Mouse (Mus musculus) midbrain, embryonic 11.5 days (tissue): Measurements from ENCODE around the gene Cpn2. TPM values are rescaled to one million over a fixed set of nuclear protein-coding genes. Genes with fewer than 3 reads are reported as not detected.

ENCODE experiments used
- ATAC-seq: fragments of 200-750 bp; cut with Nextera tagmentation; 2 replicates; pipeline ENCODE4 v1.8.0; 2017; ENCODE audit warnings: moderate TSS enrichment, moderate library complexity; ENCODE audit not compliant: low FRiP score
- DNase-seq: peaks from one replicate; pipeline ENCODE4 v3.0.0; 2015; ENCODE audit warnings: low spot score; ENCODE audit errors: missing footprints
- H3K27ac ChIP-seq: fragments of 300-500 bp; sonication (generic); 2 replicates; pipeline ENCODE4 v1.5.1; 2014; ENCODE audit warnings: low read depth, low read length
- H3K27me3 ChIP-seq: fragments of 300-500 bp; sonication (generic); 2 replicates; pipeline ENCODE4 v1.6.1; 2014; ENCODE audit warnings: mild to moderate bottlenecking, low read length, moderate library complexity, mixed read lengths; ENCODE audit not compliant: control insufficient read depth, insufficient read depth
- H3K36me3 ChIP-seq: fragments of 300-500 bp; sonication (generic); 2 replicates; pipeline ENCODE4 v1.6.1; 2014; ENCODE audit warnings: mild to moderate bottlenecking, low read length, moderate library complexity, mixed read lengths; ENCODE audit not compliant: control insufficient read depth, insufficient read depth
- H3K4me1 ChIP-seq: fragments of 300-500 bp; sonication (generic); 2 replicates; pipeline ENCODE4 v1.6.1; 2014; ENCODE audit warnings: low read length; ENCODE audit not compliant: control insufficient read depth, insufficient read depth
- H3K4me2 ChIP-seq: fragments of 300-500 bp; sonication (generic); 2 replicates; pipeline ENCODE4 v1.6.1; 2014; ENCODE audit warnings: mild to moderate bottlenecking, moderate library complexity
- H3K4me3 ChIP-seq: fragments of 300-500 bp; sonication (generic); 2 replicates; pipeline ENCODE4 v1.5.1; 2014; ENCODE audit warnings: low read depth, low read length
- H3K9ac ChIP-seq: fragments of 300-500 bp; sonication (generic); 2 replicates; pipeline ENCODE4 v1.6.1; 2014; ENCODE audit warnings: low read length
- H3K9me3 ChIP-seq: fragments of 300-500 bp; sonication (generic); 2 replicates; pipeline ENCODE4 v1.6.1; 2016; ENCODE audit warnings: low read length; ENCODE audit not compliant: control insufficient read depth
- WGBS: fragments of 180-500 bp; shearing (Covaris S2); extraction: QIAGEN DNeasy Blood & Tissue Kit; methylation state at CpG from one replicate; pipeline ENCODE4 v1.1.7; 2014; 5-methylcytosine and 5-hydroxymethylcytosine counted together
- polyA plus RNA-seq: library from polyadenylated mRNA; unstranded; fragments of >200 nt; fragmentation: Nextera tagmentation; extraction: Ambion mirVana; gene quantifications from 2 replicates; pipeline ENCODE4 v1.2.1, GENCODE M21; 2014

The Cpn2 gene
- polyA plus RNA-seq, 1 experiment from 2014 or later = not detected

DNA sequence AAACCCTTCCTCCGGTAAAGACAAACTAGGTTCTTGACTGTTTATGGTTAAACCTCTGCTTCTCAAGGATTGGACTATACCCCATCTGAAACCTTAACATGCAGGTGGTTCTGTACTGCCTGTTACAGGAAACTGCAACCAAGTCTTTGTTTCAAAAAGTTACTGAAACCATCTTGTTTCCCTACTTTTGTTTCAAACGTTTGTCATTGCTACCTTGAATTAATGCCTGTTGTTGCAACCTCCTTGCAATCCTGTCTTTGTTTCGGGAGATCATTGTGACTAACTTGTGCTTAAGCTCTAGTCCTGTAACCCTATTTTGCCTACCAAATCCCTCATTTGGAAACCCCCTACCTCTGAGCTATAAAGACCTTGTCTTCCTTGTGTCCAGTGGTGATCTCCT is 55.3 kb downstream of the Cpn2 start:
- Histone ChIP-seq H3K4me3 (no peak overlapping the region), H3K27ac (no peak overlapping the region), H3K27me3 (peaks cover 57% of the 10 kb centered on the region), H3K36me3 (no peaks in the 10 kb centered on the region), H3K9me3 (peaks cover 3% of the 10 kb centered on the region), H3K9ac (no peak overlapping the region), H3K4me2 (no peak overlapping the region), H3K4me1 (peaks cover 7% of the 10 kb centered on the region)
- DNase-seq (no peak), ATAC-seq (no peak)
- 41% methylated on average over 3 of the region's 3 CpGs for WGBS

- Histone ChIP-seq H3K4me3 (no peak overlapping the region), H3K36me3 (no peaks in the 10 kb centered on the region), H3K9ac (no peak overlapping the region), H3K9me3 (peaks cover 3% of the 10 kb centered on the region), H3K4me1 (peaks cover 27% of the 10 kb centered on the region), H3K27me3 (peaks cover 47% of the 10 kb centered on the region), H3K4me2 (no peak overlapping the region), H3K27ac (no peak overlapping the region)
- WGBS = 90% methylated on average over 1 of the region's 1 CpGs
- no peak for ATAC-seq
- DNase-seq = no peak
Observed at GRCm38 (mm10) chr16:30209264-30209663, 58.0 kb downstream of the Cpn2 start.

DNA sequence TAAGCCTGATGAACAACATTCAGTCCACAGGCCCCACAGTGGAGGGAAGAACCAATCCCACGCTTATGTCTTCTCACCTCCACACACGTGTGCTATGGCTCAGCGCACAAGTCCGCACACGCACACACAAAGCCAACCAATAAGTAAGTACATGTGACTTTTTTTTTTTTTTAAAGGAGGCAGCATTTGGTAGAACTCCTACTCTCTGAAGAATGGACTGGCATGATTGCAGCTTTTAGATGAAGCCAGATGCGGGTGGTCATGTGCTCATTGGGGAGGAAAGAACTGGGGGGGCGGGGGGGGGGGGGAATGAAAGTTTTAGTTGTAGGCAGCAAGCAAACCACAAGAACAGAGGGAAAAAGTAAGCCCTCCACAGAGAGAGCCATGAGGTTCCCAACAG is 59.3 kb downstream of the Cpn2 start:
- peaks cover 24% of the 10 kb centered on the region for H3K4me1 ChIP-seq

DNA sequence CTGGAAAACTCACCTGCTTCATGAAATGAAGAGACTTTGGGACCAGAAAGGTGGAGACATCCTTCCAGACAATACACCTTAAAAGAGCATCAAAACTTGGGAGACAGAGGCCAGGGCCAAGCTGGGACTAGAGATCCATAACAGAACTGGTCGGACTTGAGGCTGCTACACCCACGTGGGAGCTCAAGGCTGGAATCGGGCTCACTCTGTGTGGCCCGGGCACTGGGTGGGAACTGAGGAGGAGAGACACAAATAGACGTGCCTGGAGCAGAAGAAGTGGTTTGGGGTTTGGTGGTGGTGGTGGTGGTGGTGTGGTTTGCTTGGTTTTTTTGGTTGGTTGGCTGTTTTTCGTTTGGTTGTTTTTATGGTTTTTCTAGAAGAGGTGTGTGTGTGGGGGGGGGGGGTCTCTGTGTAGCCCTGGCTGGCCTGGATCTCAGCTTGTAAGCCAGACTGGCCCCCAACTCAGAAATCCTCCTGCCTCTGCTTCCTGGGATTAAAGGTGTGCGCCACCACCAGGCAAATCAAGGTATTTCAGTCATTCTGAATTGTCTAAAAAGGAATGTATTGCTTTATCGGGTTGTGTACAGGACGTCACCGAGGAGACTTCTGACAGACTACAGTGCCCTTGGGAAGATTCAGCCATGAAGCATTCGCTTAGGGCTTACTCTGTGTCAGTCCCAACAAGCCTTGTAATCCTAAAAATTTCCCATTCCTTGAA is 60.0 kb downstream of the Cpn2 start:
- no peak overlapping the region for H3K9ac ChIP-seq
- DNase-seq (no peak), ATAC-seq (no peak)
- H3K4me2 ChIP-seq = no peak overlapping the region
- WGBS = 87% methylated on average over 11 of the region's 11 CpGs
- no peaks in the 10 kb centered on the region for H3K36me3 ChIP-seq
- H3K9me3 ChIP-seq = peaks cover 3% of the 10 kb centered on the region
- no peak overlapping the region for H3K27ac ChIP-seq
- H3K4me1 ChIP-seq = peaks cover 20% of the 10 kb centered on the region
- H3K4me3 ChIP-seq = no peak overlapping the region
- peaks cover 53% of the 10 kb centered on the region for H3K27me3 ChIP-seq

More for the DNA sequence above, 59.3 kb downstream of the Cpn2 start:
- Histone ChIP-seq H3K27me3 (peaks cover 50% of the 10 kb centered on the region), H3K9ac (no peak overlapping the region), H3K9me3 (peaks cover 3% of the 10 kb centered on the region), H3K27ac (no peak overlapping the region), H3K36me3 (no peaks in the 10 kb centered on the region), H3K4me2 (no peak overlapping the region), H3K4me3 (no peak overlapping the region)
- no peak for ATAC-seq
- DNase-seq = no peak
- 76% methylated on average over 7 of the region's 7 CpGs for WGBS

Other genes with a start within 250 kb of the Cpn2 start
- gene Hes1, start 203.1 kb downstream of the Cpn2 start, polyA plus RNA-seq = 30.4 and 33.6 TPM in 2 replicates
- gene Lrrc15, start 15.8 kb upstream of the Cpn2 start, polyA plus RNA-seq = 0.63 and 0.72 TPM in 2 replicates
- 2.1 and 2.3 TPM in 2 replicates for gene Gp5, start 43.3 kb upstream of the Cpn2 start, polyA plus RNA-seq
- gene Atp13a3, start 138.5 kb upstream of the Cpn2 start, polyA plus RNA-seq = 11.0 and 11.1 TPM in 2 replicates